Mouse (Mus musculus): Measurements from ENCODE around the gene Ubl3. TPM values are rescaled to one million over a fixed set of nuclear protein-coding genes. Genes with fewer than 3 reads are reported as not detected.

The Ubl3 gene
- polyA plus RNA-seq, 1 experiment from 2014 or later = 81.3 TPM

DNA sequence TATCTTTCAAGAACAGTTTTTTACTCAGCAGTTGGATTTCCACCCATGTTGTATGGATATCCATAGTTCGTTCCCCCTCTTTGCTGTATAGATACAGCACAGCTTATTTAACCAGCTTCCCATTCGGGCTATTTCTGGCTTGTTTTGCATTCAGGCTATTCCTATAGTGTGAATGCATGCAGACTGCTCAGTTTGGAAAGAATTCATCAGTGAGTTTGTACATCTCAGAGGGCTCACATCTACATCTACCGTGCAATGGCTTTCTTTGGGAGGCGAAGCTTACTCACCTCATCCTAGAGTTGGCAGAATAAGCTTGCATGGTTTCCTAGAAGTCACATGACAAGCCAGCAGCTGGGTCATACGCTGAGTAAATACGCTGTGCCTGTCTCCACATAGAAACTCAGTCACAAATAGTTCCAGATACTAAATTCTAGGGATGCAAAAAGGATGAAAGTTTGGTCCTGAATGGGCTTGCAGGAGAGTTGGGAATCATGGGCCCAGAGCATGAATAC is 88.8 kb downstream of the Ubl3 start:
- Histone ChIP-seq H3K4me2 (ENCODE audit: low read length) (no peak overlapping the region), H3K27ac (replicated peaks in 1 of 2; ENCODE audit: control insufficient read depth in 1 of 2, insufficient read depth in 1 of 2, low read depth in 2 of 2, low read length in 2 of 2) (no peak overlapping the region), H3K4me1 (ENCODE audit: control insufficient read depth in 2 of 2, insufficient read depth in 2 of 2, low read length in 2 of 2) (no peaks in the 10 kb centered on the region), H3K27me3 (ENCODE audit: control insufficient read depth, insufficient read depth, low read length) (no peaks in the 10 kb centered on the region), H3K36me3 (ENCODE audit: control insufficient read depth, insufficient read depth, low read length) (no peaks in the 10 kb centered on the region), H3K4me3 (ENCODE audit: control insufficient read depth in 1 of 2, insufficient read depth in 1 of 2, low read depth in 1 of 2, low read length in 2 of 2) (no peak overlapping the region), H3K9ac (ENCODE audit: low read length) (no peak overlapping the region), H3K9me3 (ENCODE audit: control insufficient read depth, low read length) (peaks cover 5% of the 10 kb centered on the region)
- no peak for ATAC-seq (ENCODE audit: insufficient number of reproducible peaks, insufficient read depth, low FRiP score, low read depth)
- 86% methylated on average over 6 of the region's 6 CpGs for WGBS

Other genes starting within 250 kb of the Ubl3 start
- gene Slc7a1, start 152.9 kb downstream of the Ubl3 start, polyA plus RNA-seq (2014; fragmentation: Nextera tagmentation; extraction: Ambion mirVana) = 22.5 and 23.0 TPM in 2 replicates

Data from heart, embryonic 14.5 days (tissue).